Mouse (Mus musculus): Measurements from ENCODE around the gene Ydjc. TPM values are rescaled to one million over a fixed set of nuclear protein-coding genes. Genes with fewer than 3 reads are reported as not detected.
"Not testable (repeated sequence)": the region's sequence is repeated elsewhere in the genome, so short reads cannot be mapped to it uniquely, and the experiment has no call there.

The Ydjc gene
- total RNA-seq, 2 experiments from 2014 or later: 0.40 to 0.53 TPM

DNA sequence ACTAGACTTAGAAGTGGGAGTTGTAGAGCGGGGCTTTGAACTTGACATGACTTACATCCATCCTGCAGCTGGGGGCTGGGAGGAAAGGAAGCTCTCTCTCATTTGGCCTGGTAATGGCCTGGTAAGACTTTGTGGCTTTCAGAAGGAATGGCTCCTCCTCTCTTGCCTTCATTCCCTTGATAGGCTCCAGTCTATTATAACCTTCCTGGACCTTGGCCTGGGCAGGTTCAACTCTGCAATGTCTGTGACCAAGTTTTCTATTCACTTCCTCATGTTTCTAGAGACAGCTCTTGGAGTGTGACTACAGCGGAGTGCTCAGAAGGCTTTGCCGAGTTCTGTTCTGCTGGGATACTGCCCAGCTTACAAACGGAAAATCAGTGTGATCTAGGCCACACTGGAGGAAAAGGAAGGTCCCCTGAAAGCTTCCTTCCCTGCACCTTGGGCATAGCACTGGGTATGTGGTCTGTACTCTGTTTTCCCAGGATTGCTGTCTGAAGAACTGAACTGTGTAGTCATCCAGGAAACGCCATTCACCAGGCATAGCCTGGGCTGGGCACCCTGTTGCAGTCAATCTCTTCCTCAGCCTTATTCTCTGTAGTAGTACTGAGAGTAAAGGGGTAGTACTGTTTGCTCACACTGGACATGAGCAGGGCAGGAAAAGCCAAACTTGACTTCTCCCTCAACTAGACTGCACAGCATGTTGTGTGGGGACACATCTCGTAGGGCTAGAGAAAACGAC, 6.3 kb downstream of the Ydjc start:
- DNase-seq: no peak
- intact Hi-C loops (cut with DNase I; ENCODE audit: low total_unique reads): no loop called here

- intact Hi-C loops (cut with DNase I; ENCODE audit: low total_unique reads): no loop called here
- no peak for DNase-seq
Observed at GRCm38 (mm10) chr16:17151874-17152273, 7.5 kb downstream of the Ydjc start.

DNA sequence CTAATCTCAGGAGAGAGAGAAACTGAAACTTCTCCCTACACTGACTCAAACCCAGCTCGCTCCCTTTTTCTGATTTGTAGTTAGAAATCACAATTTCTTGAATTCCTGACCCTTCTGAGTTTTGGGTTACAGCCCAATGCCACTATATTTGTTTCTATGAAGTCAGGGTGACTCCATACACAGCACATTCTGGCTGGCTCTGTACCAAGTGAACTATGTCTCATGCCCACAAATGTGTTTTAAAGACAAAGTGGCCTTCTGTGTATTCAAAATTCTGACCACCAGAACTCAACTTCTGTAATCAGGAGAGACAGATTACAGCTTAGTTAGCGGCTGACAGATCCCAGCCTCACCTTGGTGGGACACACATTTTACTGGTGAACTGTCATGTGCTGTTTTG, 9.9 kb downstream of the Ydjc start:
- intact Hi-C loops (cut with DNase I; ENCODE audit: low total_unique reads): no loop called here
- DNase-seq: no peak

DNA sequence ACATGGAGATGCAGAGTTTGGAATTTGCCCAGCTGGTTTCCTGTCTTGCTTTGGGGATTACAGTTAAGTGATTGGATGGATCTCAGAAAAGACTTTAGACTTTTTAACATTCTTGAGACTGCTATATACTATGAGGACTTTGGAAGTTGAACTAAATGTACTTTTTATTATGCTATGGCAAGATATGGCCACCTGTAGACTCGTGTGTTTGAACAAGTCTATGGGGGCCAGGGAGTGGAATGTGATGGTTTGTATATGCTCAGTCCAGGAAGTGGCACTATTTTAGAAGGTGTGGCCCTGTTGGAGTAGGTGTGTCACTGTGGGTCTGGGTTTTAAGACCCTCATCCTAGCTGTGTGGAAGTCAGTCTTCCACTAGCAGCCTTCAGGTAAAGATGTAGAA, 21.1 kb downstream of the Ydjc start:
- intact Hi-C loops (cut with DNase I; ENCODE audit: low total_unique reads); DNase-seq: not testable (repeated sequence)

GRCm38 (mm10) chr16:17167179-17167578, 22.8 kb downstream of the Ydjc start:
- intact Hi-C loops (cut with DNase I; ENCODE audit: low total_unique reads): no loop called here
- no peak for DNase-seq

- intact Hi-C loops (cut with DNase I; ENCODE audit: low total_unique reads): no loop called here
- no peak for DNase-seq
Observed at GRCm38 (mm10) chr16:17168049-17168448, 23.6 kb downstream of the Ydjc start.

GRCm38 (mm10) chr16:17175765-17176164, 31.3 kb downstream of the Ydjc start:
- no peak for DNase-seq
- intact Hi-C loops (cut with DNase I; ENCODE audit: low total_unique reads): no loop called here

DNA sequence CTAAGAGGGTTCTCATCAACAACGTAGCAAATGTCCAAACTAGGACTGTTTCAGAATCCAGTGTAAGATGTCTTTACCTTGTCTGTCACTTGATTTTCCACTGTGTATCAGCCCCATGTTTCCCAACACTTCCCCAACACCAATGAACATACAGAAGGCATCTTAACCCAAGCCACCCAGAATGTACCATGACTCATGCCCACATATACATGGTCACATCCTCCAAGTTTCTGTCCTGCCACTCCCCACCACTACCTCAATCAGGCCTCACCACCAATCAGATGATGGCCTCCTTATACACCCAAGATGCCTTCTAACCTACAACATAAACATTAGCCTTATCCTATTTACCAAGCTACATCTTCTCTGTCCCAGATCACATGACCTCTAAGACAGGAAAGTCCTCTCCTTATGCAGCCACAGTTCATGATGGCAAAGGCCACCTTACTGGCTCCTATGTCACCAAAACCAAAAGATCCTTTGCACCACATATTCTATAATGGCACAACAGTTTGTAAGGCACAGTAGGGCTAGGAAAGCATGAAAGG, 33.3 kb downstream of the Ydjc start:
- no peak for DNase-seq
- intact Hi-C loops (cut with DNase I; ENCODE audit: low total_unique reads): no loop called here

DNA sequence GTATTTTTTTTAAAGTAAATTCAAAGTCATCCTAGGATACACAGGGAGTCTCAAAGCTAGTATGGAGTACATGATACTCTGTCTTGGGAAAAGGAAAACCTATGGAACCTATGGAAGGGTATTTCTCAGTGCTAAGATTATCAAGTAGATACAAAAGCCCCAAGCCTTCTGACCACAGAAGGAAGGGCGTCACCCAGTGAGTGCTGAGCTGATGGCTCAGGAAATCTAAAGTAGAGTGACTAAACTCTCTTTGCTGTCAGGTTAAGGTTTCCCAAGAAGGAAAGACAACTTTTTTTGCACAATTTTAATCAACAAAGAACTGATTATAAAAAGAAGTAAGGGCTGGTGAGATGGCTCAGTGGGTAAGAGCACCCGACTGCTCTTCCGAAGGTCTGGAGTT, 35.3 kb downstream of the Ydjc start:
- intact Hi-C loops (cut with DNase I; ENCODE audit: low total_unique reads): no loop called here
- no peak for DNase-seq

GRCm38 (mm10) chr16:17181382-17181781, 37.0 kb downstream of the Ydjc start:
- intact Hi-C loops (cut with DNase I; ENCODE audit: low total_unique reads): no loop called here
- no peak for DNase-seq

- no peak for DNase-seq
- intact Hi-C loops (cut with DNase I; ENCODE audit: low total_unique reads): no loop called here
Observed at GRCm38 (mm10) chr16:17182136-17182535, 37.7 kb downstream of the Ydjc start.

DNA sequence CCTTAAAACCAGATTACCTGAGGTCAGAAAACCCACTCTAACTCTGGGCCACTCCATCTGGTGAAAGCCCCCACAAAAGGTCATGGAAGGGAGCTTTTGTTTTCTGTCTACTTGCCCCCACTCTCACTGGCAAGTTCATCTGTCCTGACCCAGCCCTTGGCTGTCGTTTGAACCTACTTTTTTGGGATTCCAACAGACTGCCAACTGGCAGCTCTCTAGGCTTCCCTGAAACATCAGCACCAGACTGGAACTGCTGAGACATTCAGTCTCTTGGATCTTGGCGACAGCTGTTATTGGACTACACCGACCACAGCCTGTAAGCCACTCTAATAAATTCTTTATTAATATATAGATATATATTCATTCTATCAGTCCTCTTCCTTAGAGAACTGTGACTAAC, 38.6 kb downstream of the Ydjc start:
- intact Hi-C loops (cut with DNase I; ENCODE audit: low total_unique reads): no loop called here
- peak; percentile 10 for DNase-seq

GRCm38 (mm10) chr16:17185475-17185874, 41.1 kb downstream of the Ydjc start:
- no peak for DNase-seq
- intact Hi-C loops (cut with DNase I; ENCODE audit: low total_unique reads): no loop called here

GRCm38 (mm10) chr16:17193823-17194222, 49.4 kb downstream of the Ydjc start:
- intact Hi-C loops (cut with DNase I; ENCODE audit: low total_unique reads): no loop called here
- no peak for DNase-seq

GRCm38 (mm10) chr16:17200121-17200952, 55.9 kb downstream of the Ydjc start:
- DNase-seq: no peak
- intact Hi-C loops (cut with DNase I; ENCODE audit: low total_unique reads): no loop called here

GRCm38 (mm10) chr16:17200953-17201707, 56.7 kb downstream of the Ydjc start:
- intact Hi-C loops (cut with DNase I; ENCODE audit: low total_unique reads): no loop called here
- DNase-seq: peak; percentile 80

- no peak for DNase-seq
Observed at GRCm38 (mm10) chr16:17201977-17202376, 57.6 kb downstream of the Ydjc start.

DNA sequence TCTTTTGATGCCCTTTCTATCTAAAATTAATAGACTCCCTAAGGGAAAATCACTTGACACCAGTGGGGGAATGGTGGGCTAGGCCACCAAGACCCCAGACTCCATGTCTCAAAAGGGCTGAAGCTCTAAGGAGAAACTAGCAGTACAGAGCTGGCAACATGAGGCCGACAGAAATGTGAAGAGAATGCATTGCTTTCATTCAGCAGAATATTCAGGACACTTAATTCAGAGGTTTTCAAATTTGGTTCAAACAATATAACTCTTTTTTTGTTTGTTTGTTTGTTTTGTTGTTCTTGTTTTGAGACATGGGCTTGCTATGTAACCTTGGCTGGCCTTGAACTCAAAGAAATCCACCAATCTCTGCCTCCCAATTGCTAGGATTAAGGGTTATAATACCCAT, 58.1 kb downstream of the Ydjc start, which contains the start of gene Ube2l3:
TSS of gene Ube2l3 (minus strand) at position 101 of the 400 bp plus-strand sequence.
- intact Hi-C loops (cut with DNase I; ENCODE audit: low total_unique reads): no loop called here
- no peak for DNase-seq

More at GRCm38 (mm10) chr16:17201977-17202376, 57.6 kb downstream of the Ydjc start:
- intact Hi-C loops (cut with DNase I; ENCODE audit: low total_unique reads): no loop called here

- intact Hi-C loops (cut with DNase I; ENCODE audit: low total_unique reads): no loop called here
- DNase-seq: no peak
Observed at GRCm38 (mm10) chr16:17204990-17205389, 60.6 kb downstream of the Ydjc start.

Measured in gastrocnemius, postnatal 14 days (tissue).